ENCODE assay signal across 16 mouse cellular contexts in the genomic region with DNA sequence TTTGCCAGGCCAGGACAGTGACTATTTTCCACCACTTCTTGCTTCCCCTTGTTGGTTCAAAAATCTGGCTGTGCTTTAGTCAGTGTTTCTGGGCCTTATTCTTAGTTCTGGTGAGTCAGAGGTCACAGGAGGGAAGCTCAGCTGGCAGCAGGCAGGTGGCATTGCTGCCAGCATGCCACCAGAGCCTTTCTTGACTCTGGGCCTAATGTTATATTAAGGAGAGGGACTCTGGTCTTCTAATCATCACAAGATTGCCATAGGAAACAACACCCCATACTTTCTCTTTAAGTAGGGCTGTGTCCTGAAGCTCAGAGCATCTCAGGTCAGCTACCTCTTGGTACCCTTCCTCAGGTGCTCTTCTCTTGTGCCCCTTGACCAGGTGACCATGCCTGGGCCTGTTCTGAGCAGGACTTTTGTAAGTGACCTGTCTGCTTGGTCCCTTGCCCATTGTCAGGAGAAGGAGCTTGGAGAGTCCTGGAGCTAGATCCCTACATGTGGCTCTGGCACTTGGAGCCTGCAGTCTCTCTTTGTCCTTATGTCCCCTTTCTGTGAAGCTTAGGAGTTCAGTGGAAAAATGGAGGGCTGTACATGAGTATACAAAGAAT. TPM values are rescaled to one million over a fixed set of nuclear protein-coding genes. Genes with fewer than 3 reads are reported as not detected.
DNase-seq lines count a peak whose midpoint lies in the region; ATAC-seq and TF ChIP-seq lines count a peak whose summit lies in the region.
"Had no signal": no experiment of that assay in that cellular context is flagged by ENCODE, and none has a peak within 500 bp of the region (broad histone marks: within the 10 kb centered on the region; RNA-seq: fewer than 3 reads in every experiment).

No protein-coding gene starts in this region.

- peak overlapping the region; percentile 74 for H3K27ac ChIP-seq in bone marrow macrophage, adult 2 months (ENCODE audit: insufficient read depth, low read depth, low read length)
- no peak overlapping the region for H3K27ac ChIP-seq in liver, embryonic 11.5 days (ENCODE audit: low read depth, low read length)
- H3K27ac ChIP-seq: hindbrain, embryonic 12.5 days; intestine, embryonic 15.5 days; kidney, postnatal 0 days; liver, embryonic 15.5 days had no signal

- no peaks in the 10 kb centered on the region for H3K36me3 ChIP-seq in liver, embryonic 11.5 days (ENCODE audit: control insufficient read depth, insufficient read depth, low read length)
- H3K36me3 ChIP-seq: hindbrain, embryonic 12.5 days; intestine, embryonic 15.5 days; liver, embryonic 15.5 days had no signal

- H3K4me2 ChIP-seq in liver, embryonic 11.5 days = no peak overlapping the region
- H3K4me2 ChIP-seq: hindbrain, embryonic 12.5 days; intestine, embryonic 15.5 days; liver, embryonic 15.5 days had no signal

- H3K4me1 ChIP-seq in bone marrow macrophage, adult 2 months (ENCODE audit: control insufficient read depth, insufficient read depth, low read length) = peaks cover 60% of the 10 kb centered on the region
- peaks cover 11% of the 10 kb centered on the region for H3K4me1 ChIP-seq in liver, embryonic 11.5 days (replicated peaks; ENCODE audit: control insufficient read depth, insufficient read depth, low read length)
- H3K4me1 ChIP-seq: hindbrain, embryonic 12.5 days had no signal

- H3K4me3 ChIP-seq in bone marrow macrophage, adult 2 months (ENCODE audit: insufficient read depth, low read length) = no peak overlapping the region
- H3K4me3 ChIP-seq in liver, embryonic 11.5 days (ENCODE audit: low read depth, low read length) = no peak overlapping the region
- H3K4me3 ChIP-seq: hindbrain, embryonic 12.5 days; intestine, embryonic 15.5 days; liver, embryonic 15.5 days had no signal

- ATAC-seq in liver, embryonic 11.5 days (replicated peaks; ENCODE audit: low FRiP score) = no peak
- ATAC-seq: CD4-positive, CD25-positive, alpha-beta regulatory T cell, adult 4 months; forebrain, embryonic 14.5 days; intestine, embryonic 15.5 days had no signal

- no peak for TF ChIP-seq POLR2A in bone marrow macrophage, adult 2 months (IDR thresholded peaks at IDR 0.05; ENCODE audit: borderline replicate concordance, low read depth, low read length)

- H3K9ac ChIP-seq in liver, embryonic 11.5 days (ENCODE audit: low read depth, low read length) = no peak overlapping the region
- H3K9ac ChIP-seq: hindbrain, embryonic 12.5 days; intestine, embryonic 15.5 days; liver, embryonic 15.5 days had no signal

- H3K9me3 ChIP-seq in liver, embryonic 11.5 days (ENCODE audit: control insufficient read depth, low read length) = no peaks in the 10 kb centered on the region
- H3K9me3 ChIP-seq: hindbrain, embryonic 12.5 days; intestine, embryonic 15.5 days; liver, embryonic 15.5 days had no signal

- H3K27me3 ChIP-seq in liver, embryonic 11.5 days (replicated peaks; ENCODE audit: control insufficient read depth, insufficient read depth, low read length) = no peaks in the 10 kb centered on the region
- H3K27me3 ChIP-seq: hindbrain, embryonic 12.5 days; intestine, embryonic 15.5 days; liver, embryonic 15.5 days had no signal

- peak; percentile 69 for DNase-seq in gastrocnemius, adult 18-20 months (ENCODE audit: low spot score)
- no peak for DNase-seq in gastrocnemius, postnatal 4 days (ENCODE audit: low spot score in 2 of 2)
- DNase-seq in 416B (ENCODE audit: low read depth) = peak; percentile 39
- DNase-seq in heart, adult 9 months (ENCODE audit: low spot score in 2 of 2) = peak; percentile 64 to 66
- DNase-seq in liver, embryonic 11.5 days (ENCODE audit: low spot score) = no peak
- DNase-seq in thymus, postnatal 36 days = no peak
- DNase-seq in embryo, embryonic 10.5 days (ENCODE audit: low spot score) = no peak
- DNase-seq: cerebellum, adult 11 months; layer of hippocampus, adult 9-11 months had no signal

- TF ChIP-seq CTCF in bone marrow macrophage, adult 2 months (IDR thresholded peaks at IDR 0.05; ENCODE audit: low read depth, low read length) = no peak

RNA-seq across cellular contexts. Expression of a gene that starts 19.8 kb away (rescaled TPM):
- 10 to 100 TPM; 22.5 to 23.7 TPM for total RNA-seq in gastrocnemius, adult 18-20 months (2021)
- total RNA-seq in gastrocnemius, postnatal 4 days (2021) = 10 to 100 TPM; 25.9 to 29.4 TPM
- 105 and 110 TPM in 2 replicates for polyA plus RNA-seq in bone marrow macrophage, adult 2 months (2012; ENCODE audit: insufficient read depth, insufficient read length, missing spikeins)
- 9.8 and 10.0 TPM in 2 replicates for polyA plus RNA-seq in liver, embryonic 11.5 days (2014; fragmentation: Nextera tagmentation; extraction: Ambion mirVana)

Comparison
In these comparisons a context has a peak if more than half of its experiments do, and no peak if none do; other contexts are left out.
1. DNase-seq: peak in gastrocnemius, adult 18-20 months (single experiment), 416B (single experiment) and heart, adult 9 months (2 of 2); none in gastrocnemius, postnatal 4 days (0 of 2), liver, embryonic 11.5 days (single experiment), thymus, postnatal 36 days (0 of 2) and embryo, embryonic 10.5 days (single experiment).